Mouse (Mus musculus) kidney, adult 2 months (tissue): ENCODE data around the gene Ppp1r8. TPM values are rescaled to one million over a fixed set of nuclear protein-coding genes. Genes with fewer than 3 reads are reported as not detected.
"Not testable (repeated sequence)": the region's sequence is repeated elsewhere in the genome, so short reads cannot be mapped to it uniquely, and the experiment has no call there.

ENCODE experiments used
- DNase-seq: peaks from one replicate; pipeline ENCODE4 v3.0.0; 2021
- H3K27ac ChIP-seq: fragments of 200-500 bp; 2 replicates; pipeline ENCODE4 v1.5.1; 2012; ENCODE audit warnings: low read depth, low read length, control low read depth, inconsistent platforms; ENCODE audit not compliant: insufficient read depth
- H3K27me3 ChIP-seq: fragments of 200-500 bp; replicated peaks from 2 replicates; pipeline ENCODE4 v1.6.1; 2012; ENCODE audit warnings: mild to moderate bottlenecking, moderate library complexity, low read length, inconsistent platforms; ENCODE audit not compliant: control insufficient read depth, insufficient read depth
- H3K36me3 ChIP-seq: fragments of 200-500 bp; 2 replicates; pipeline ENCODE4 v1.6.1; 2012; ENCODE audit warnings: mild to moderate bottlenecking, moderate library complexity, low read length, inconsistent platforms; ENCODE audit not compliant: control insufficient read depth, insufficient read depth
- H3K4me1 ChIP-seq: fragments of 200-500 bp; 2 replicates; pipeline ENCODE4 v1.6.1; 2011; ENCODE audit warnings: low read length; ENCODE audit not compliant: control insufficient read depth, insufficient read depth
- H3K4me3 ChIP-seq: fragments of 200-500 bp; 2 replicates; pipeline ENCODE4 v1.5.1; 2011; ENCODE audit warnings: mild to moderate bottlenecking, low read depth, low read length, control low read depth; ENCODE audit not compliant: insufficient read depth
- CTCF ChIP-seq: fragments of 200-500 bp; conservative IDR thresholded peaks from 2 replicates; pipeline ENCODE4 v1.5.1; 2011; ENCODE audit warnings: low read depth, mild to moderate bottlenecking, control low read depth, low read length, moderate library complexity, mixed read lengths; ENCODE audit not compliant: insufficient read depth, insufficient read length
- POLR2A ChIP-seq: fragments of 200-500 bp; IDR thresholded peaks from one replicate; pipeline ENCODE4 v1.6.1; 2011; ENCODE audit warnings: low read depth, low read length, control low read depth
- WGBS: fragments of 180-500 bp; shearing (Covaris S2); methylation state at CpG from one replicate; pipeline ENCODE4 v1.1.7; 2018; 5-methylcytosine and 5-hydroxymethylcytosine counted together
- polyA plus RNA-seq: library from polyadenylated mRNA; depleted of rRNA; stranded (reverse); fragments of >200 nt; gene quantifications from 2 replicates; pipeline ENCODE4 v1.2.3, GENCODE M21; 2012; rRNA removed

Ppp1r8 gene
- polyA plus RNA-seq, 1 experiment: 25.2 TPM

DNA sequence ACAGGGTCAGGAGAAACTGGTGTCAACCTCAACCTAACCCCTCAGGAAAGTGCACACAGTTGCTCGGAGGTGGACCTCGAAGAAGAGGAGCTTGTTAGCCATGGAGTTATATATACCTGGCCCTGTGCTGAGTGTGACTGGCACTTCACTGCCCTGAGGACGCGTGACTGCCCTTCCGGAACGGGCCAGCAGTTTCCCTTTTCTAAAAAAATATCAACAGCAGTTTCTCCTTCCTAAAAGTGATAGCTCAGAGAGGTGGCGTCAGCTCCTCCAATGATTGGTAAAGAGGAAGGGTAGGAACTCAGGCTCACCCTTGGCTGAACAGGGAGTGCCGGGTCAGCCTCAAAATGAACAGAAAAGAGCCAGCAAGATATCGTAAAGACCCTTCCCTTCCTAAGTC is 48.9 kb downstream of the Ppp1r8 start:
- peak; percentile 29 for DNase-seq
- Histone ChIP-seq H3K27ac (no peak overlapping the region), H3K27me3 (no peaks in the 10 kb centered on the region; the same call in 1 of the 2 replicates), H3K4me3 (no peak overlapping the region), H3K4me1 (no peaks in the 10 kb centered on the region), H3K36me3 (no peaks in the 10 kb centered on the region)
- TF ChIP-seq POLR2A (no peak), CTCF (no peak)
- WGBS: 14% methylated on average over 9 of the region's 9 CpGs

DNA sequence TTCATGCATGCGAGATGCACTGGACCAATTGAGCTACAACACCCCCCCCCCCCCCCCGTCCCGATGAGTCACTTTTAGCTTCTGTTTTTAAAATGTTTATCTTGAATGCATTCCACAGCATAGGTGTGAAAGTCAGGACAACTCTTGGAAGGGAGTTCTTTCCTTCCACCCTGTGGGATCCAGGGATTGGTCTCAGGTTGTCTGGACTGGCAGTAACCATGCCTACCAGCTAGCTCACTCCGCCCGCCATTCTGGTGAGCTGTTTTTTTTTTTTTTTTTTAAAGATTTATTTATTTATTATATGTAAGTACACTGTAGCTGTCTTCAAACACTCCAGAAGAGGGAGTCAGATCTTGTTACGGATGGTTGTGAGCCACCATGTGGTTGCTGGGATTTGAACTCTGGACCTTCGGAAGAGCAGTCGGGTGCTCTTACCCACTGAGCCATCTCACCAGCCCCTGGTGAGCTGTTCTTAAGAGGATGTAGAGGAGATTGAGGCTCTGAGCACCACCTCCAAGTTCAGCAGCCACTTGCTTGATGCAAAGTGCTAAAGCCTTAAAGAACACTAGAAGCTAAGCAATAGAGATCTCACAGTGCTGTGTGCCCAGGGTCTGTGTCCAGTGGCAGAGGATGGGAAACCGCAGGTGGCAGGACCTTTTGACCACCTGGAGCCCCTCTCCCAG is 49.5 kb downstream of the Ppp1r8 start:
- H3K36me3 ChIP-seq, H3K4me1 ChIP-seq, H3K27ac ChIP-seq, H3K4me3 ChIP-seq, DNase-seq, H3K27me3 ChIP-seq: not testable (repeated sequence)
- WGBS: 75% methylated on average over 9 of the region's 9 CpGs

DNA sequence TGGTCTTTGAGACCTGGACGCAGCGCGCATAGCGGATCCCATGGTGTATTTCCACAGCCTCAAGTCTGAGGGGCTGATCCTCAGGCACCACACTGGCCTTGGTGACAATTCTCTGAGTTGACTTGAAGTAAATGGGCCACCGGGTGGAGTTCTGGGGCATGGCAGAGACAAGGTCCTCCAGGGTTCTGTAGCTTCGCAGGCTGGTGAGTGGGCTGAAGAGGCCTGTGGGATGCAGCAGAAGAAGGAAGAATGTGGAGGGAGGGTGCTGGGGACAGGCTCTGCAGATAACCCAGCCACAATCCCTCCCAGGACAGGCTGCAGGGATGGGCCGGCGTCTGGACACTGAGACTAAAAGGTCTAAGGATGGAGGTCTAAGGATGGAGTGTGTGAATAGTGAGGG is 53.2 kb downstream of the Ppp1r8 start:
- WGBS: 87% methylated on average over 8 of the region's 8 CpGs
- TF ChIP-seq POLR2A: no peak
- no peak for TF ChIP-seq CTCF
- no peak for DNase-seq
- Histone ChIP-seq H3K4me3 (no peak overlapping the region), H3K27ac (no peak overlapping the region), H3K4me1 (no peaks in the 10 kb centered on the region), H3K27me3 (no peaks in the 10 kb centered on the region), H3K36me3 (no peaks in the 10 kb centered on the region)

DNA sequence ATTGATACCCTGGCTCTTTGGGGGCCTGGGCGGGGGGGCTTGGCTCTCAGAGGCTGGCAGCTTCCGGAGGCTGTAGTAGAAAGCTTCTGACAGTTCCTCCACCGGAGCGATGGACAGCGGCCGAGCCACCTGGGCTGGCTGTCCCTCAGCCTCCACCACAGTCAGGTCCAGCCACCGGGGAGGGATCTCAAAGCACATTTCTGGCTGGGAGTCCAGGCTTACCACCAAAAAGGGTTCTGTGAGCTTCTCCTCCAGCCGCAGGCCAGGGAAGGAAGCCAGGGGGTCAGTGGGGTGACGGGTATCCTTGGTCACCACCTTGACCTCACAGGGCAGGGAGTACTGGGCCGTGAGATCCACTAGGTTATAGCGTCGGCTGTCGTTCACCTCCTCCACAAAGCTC is 57.7 kb downstream of the Ppp1r8 start:
- H3K36me3 ChIP-seq: no peaks in the 10 kb centered on the region
- H3K27ac ChIP-seq: no peak overlapping the region
- H3K4me3 ChIP-seq: no peak overlapping the region
- no peaks in the 10 kb centered on the region for H3K4me1 ChIP-seq
- WGBS: 64% methylated on average over 13 of the region's 13 CpGs
- TF ChIP-seq CTCF: no peak
- no peak for TF ChIP-seq POLR2A
- no peaks in the 10 kb centered on the region for H3K27me3 ChIP-seq
- no peak for DNase-seq

DNA sequence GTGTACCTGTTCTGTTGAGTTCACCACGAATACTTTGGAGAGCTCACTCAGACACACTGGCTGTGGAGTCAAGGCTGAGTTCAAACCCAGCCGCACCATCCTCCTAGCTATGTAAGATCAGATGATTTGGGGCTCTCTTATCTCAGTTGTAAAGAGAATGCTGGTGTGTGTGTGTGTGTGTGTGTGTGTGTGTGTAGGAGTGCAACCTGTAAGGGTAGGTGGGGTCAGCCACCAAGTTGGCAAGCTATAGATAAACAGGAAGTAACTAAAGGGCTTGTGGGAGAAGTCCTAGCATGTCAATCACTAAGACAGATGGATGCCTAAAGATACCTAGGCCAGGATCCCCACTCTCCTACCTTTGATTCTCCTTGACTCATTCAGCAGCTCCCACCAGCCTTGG is 59.2 kb downstream of the Ppp1r8 start:
- no peak for DNase-seq
- 88% methylated on average over 2 of the region's 2 CpGs for WGBS
- no peak overlapping the region for H3K27ac ChIP-seq
- H3K27me3 ChIP-seq: no peaks in the 10 kb centered on the region
- no peaks in the 10 kb centered on the region for H3K36me3 ChIP-seq
- no peak overlapping the region for H3K4me3 ChIP-seq
- H3K4me1 ChIP-seq: no peaks in the 10 kb centered on the region
- TF ChIP-seq POLR2A (no peak), CTCF (no peak)

DNA sequence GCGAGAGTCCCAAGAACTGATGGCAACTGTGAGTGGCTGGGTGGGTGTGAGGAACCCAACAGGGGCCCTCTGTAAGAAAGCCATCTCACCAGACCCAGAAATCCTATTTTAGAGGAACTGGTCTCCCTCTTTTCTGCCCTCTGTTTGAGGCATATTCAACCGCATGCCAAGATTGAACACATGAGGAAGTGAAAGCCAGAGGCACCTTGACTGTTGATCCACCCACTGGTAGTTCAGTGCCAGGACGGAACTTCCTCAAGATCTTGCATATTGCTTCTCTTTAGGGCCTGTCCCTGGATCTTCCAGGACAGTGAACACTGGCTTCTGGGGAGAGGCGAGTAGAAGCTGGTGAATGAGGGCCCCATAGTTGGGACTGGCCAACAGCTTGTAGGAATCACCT is 62.7 kb downstream of the Ppp1r8 start:
- Histone ChIP-seq H3K4me3 (no peak overlapping the region), H3K36me3 (no peaks in the 10 kb centered on the region), H3K27me3 (no peaks in the 10 kb centered on the region), H3K27ac (no peak overlapping the region), H3K4me1 (no peaks in the 10 kb centered on the region)
- 84% methylated on average over 4 of the region's 4 CpGs for whole genome bisulfite sequencing
- TF ChIP-seq POLR2A (no peak), CTCF (no peak)
- DNase-seq: no peak

DNA sequence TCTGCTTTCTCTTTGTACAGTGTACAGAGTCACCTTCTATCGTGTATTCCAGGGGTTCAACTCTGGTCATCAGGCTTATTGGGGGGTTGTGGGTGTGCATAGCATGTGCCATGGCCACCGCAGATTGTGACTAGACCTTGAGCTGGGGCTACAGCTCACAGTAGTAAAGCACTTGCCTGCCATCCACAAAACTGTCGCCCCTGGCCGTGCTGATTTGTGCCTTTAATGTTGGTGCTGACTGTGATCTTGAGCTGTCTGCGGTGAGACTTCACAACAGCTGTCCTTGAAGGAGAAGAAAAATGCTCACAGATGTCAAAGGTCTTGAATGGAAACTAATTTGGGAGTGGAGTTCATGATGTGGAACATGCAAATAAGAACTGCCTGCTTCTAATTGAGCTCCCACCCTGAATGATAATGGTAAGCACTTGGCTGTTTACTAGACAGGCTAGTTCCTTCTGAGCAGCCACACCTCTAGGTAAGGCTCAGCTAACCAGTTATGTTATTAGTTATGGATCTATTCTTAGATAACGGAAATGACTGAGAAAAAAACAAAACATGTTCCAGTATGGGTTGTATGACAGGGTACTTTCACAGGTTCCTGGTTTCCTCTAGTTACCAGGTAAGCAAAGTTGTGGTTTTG is 64.3 kb downstream of the Ppp1r8 start:
- 73% methylated on average over 6 of the region's 6 CpGs for WGBS

More for the DNA sequence above, 64.3 kb downstream of the Ppp1r8 start:
- H3K36me3 ChIP-seq: no peaks in the 10 kb centered on the region
- H3K4me1 ChIP-seq: no peaks in the 10 kb centered on the region
- H3K27ac ChIP-seq: no peak overlapping the region
- H3K4me3 ChIP-seq: no peak overlapping the region
- DNase-seq: no peak
- TF ChIP-seq POLR2A (no peak), CTCF (no peak)
- H3K27me3 ChIP-seq: no peaks in the 10 kb centered on the region

Other genes with a start within 250 kb of the Ppp1r8 start
- gene Eya3, start 204.2 kb downstream of the Ppp1r8 start, polyA plus RNA-seq: 19.0 and 21.6 TPM in 2 replicates
- gene Xkr8, start 110.6 kb downstream of the Ppp1r8 start, polyA plus RNA-seq: 4.4 and 6.2 TPM in 2 replicates
- 2.0 and 2.2 TPM in 2 replicates for gene Smpdl3b, start 85.9 kb downstream of the Ppp1r8 start, polyA plus RNA-seq
- 10.7 and 11.9 TPM in 2 replicates for gene Rpa2, start 74.8 kb downstream of the Ppp1r8 start, polyA plus RNA-seq
- 2.8 and 3.6 TPM in 2 replicates for gene Themis2, start 46.8 kb downstream of the Ppp1r8 start, polyA plus RNA-seq
- gene Stx12, start 41.3 kb upstream of the Ppp1r8 start, polyA plus RNA-seq: 15.2 and 21.0 TPM in 2 replicates
- gene Fam76a, start 79.4 kb upstream of the Ppp1r8 start, polyA plus RNA-seq: 15.9 and 16.6 TPM in 2 replicates
- gene Fgr, start 130.9 kb upstream of the Ppp1r8 start, polyA plus RNA-seq: 1.8 and 2.5 TPM in 2 replicates
- 22.2 and 23.3 TPM in 2 replicates for gene Ahdc1, start 168.1 kb upstream of the Ppp1r8 start, polyA plus RNA-seq